Comparison of ENCODE assay signal across 8 mouse cellular contexts in the genomic region with DNA sequence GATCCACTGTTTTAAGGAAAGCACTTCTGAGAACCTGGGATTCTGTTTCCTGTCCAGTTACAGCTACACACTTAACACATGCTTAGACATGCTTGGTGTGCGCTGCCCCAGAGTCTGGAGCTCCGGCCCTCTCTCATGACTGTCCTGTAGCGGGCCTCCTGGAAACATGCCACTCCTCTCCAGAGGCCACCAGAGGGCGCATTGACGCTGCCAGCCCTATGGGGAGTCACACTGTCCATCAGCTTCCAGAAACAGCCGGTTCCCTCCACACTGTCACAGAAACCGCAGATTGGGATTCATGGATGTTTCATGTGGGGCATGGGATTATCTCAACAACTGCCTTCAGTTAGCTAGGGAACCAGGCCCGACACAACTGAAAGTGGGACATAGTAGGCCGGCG. TPM values are rescaled to one million over a fixed set of nuclear protein-coding genes. Genes with fewer than 3 reads are reported as not detected.
DNase-seq lines count a peak whose midpoint lies in the region; ATAC-seq and TF ChIP-seq lines count a peak whose summit lies in the region.

No protein-coding gene starts in this region.

- WGBS in heart, embryonic 15.5 days: 26% methylated on average over 10 of the region's 10 CpGs
- WGBS in liver, embryonic 13.5 days (ENCODE audit: insufficient replicate concordance): 38% methylated on average over 10 of the region's 10 CpGs
- 28% methylated on average over 10 of the region's 10 CpGs for WGBS in neural tube, embryonic 13.5 days

- no peak overlapping the region for H3K9ac ChIP-seq in heart, embryonic 15.5 days
- H3K9ac ChIP-seq in liver, embryonic 13.5 days: no peak overlapping the region
- H3K9ac ChIP-seq in neural tube, embryonic 13.5 days: no peak overlapping the region

- TF ChIP-seq POLR2A in bone marrow macrophage, adult 2 months (IDR thresholded peaks at IDR 0.05; ENCODE audit: borderline replicate concordance, low read depth, low read length): no peak
- TF ChIP-seq POLR2A in testis, adult 2 months (IDR thresholded peaks at IDR 0.05; ENCODE audit: control insufficient read depth, low read depth, low read length): no peak

- H3ac ChIP-seq in C2C12 (ENCODE audit: control insufficient read depth, insufficient read length, low read depth): no peak overlapping the region

- peak; percentile 88 for TF ChIP-seq CTCF in C2C12 (IDR thresholded peaks at IDR 0.05; ENCODE audit: control insufficient read depth, insufficient read depth, insufficient read length)
- peak; percentile 78 for TF ChIP-seq CTCF in bone marrow macrophage, adult 2 months (IDR thresholded peaks at IDR 0.05; ENCODE audit: low read depth, low read length)
- peak; percentile 59; the same call in 1 of the 2 replicates for TF ChIP-seq CTCF in testis, adult 2 months (IDR thresholded peaks at IDR 0.05; ENCODE audit: control insufficient read depth, insufficient read depth, insufficient replicate concordance, low read depth, low read length)

- H3K79me3 ChIP-seq in C2C12 (ENCODE audit: low read depth): no peaks in the 10 kb centered on the region

- H3K9me3 ChIP-seq in heart, embryonic 15.5 days (replicated peaks): no peaks in the 10 kb centered on the region
- H3K9me3 ChIP-seq in liver, embryonic 13.5 days (replicated peaks): no peaks in the 10 kb centered on the region
- H3K9me3 ChIP-seq in neural tube, embryonic 13.5 days: no peaks in the 10 kb centered on the region

- no peaks in the 10 kb centered on the region for H3K36me3 ChIP-seq in C2C12 (ENCODE audit: control insufficient read depth, insufficient read depth)
- H3K36me3 ChIP-seq in heart, embryonic 15.5 days: no peaks in the 10 kb centered on the region; the same call in 1 of the 2 replicates
- no peaks in the 10 kb centered on the region for H3K36me3 ChIP-seq in liver, embryonic 13.5 days
- H3K36me3 ChIP-seq in neural tube, embryonic 13.5 days: peaks cover 64% of the 10 kb centered on the region
- H3K36me3 ChIP-seq in testis, adult 2 months (ENCODE audit: control insufficient read depth, insufficient read depth, low read length): no peaks in the 10 kb centered on the region

- no peak overlapping the region for H3K4me2 ChIP-seq in heart, embryonic 15.5 days
- H3K4me2 ChIP-seq in liver, embryonic 13.5 days: no peak overlapping the region
- no peak overlapping the region for H3K4me2 ChIP-seq in neural tube, embryonic 13.5 days

- no peaks in the 10 kb centered on the region for H3K4me1 ChIP-seq in bone marrow macrophage, adult 2 months (ENCODE audit: control insufficient read depth, insufficient read depth, low read length)
- peaks cover 16% of the 10 kb centered on the region for H3K4me1 ChIP-seq in heart, embryonic 15.5 days (replicated peaks)
- peaks cover 6% of the 10 kb centered on the region; the same call in 1 of the 2 replicates for H3K4me1 ChIP-seq in liver, embryonic 13.5 days (replicated peaks)
- H3K4me1 ChIP-seq in neural tube, embryonic 13.5 days (replicated peaks): peaks cover 19% of the 10 kb centered on the region
- no peaks in the 10 kb centered on the region for H3K4me1 ChIP-seq in testis, adult 2 months (ENCODE audit: control insufficient read depth, insufficient read depth, low read length)

- H3K4me3 ChIP-seq in C2C12 (ENCODE audit: insufficient read depth, poor library complexity, severe bottlenecking): no peak overlapping the region
- no peak overlapping the region for H3K4me3 ChIP-seq in bone marrow macrophage, adult 2 months (ENCODE audit: insufficient read depth, low read length)
- H3K4me3 ChIP-seq in heart, embryonic 15.5 days: no peak overlapping the region
- H3K4me3 ChIP-seq in liver, embryonic 13.5 days (replicated peaks): no peak overlapping the region
- H3K4me3 ChIP-seq in neural tube, embryonic 13.5 days: no peak overlapping the region
- H3K4me3 ChIP-seq in testis, adult 2 months (ENCODE audit: control insufficient read depth, low read depth, low read length): no peak overlapping the region

- no peaks in the 10 kb centered on the region for H3K27me3 ChIP-seq in C2C12 (ENCODE audit: control insufficient read depth, insufficient read depth, insufficient read length)
- no peaks in the 10 kb centered on the region for H3K27me3 ChIP-seq in heart, embryonic 15.5 days
- H3K27me3 ChIP-seq in liver, embryonic 13.5 days: no peaks in the 10 kb centered on the region
- H3K27me3 ChIP-seq in neural tube, embryonic 13.5 days: no peaks in the 10 kb centered on the region
- no peaks in the 10 kb centered on the region for H3K27me3 ChIP-seq in testis, adult 2 months (ENCODE audit: control insufficient read depth, insufficient read depth, low read length)

- DNase-seq in kidney, postnatal 25 days: peak; percentile 86 to 89
- DNase-seq in liver, embryonic 13.5 days: peak; percentile 44

- H3K79me2 ChIP-seq in C2C12 (ENCODE audit: control insufficient read depth, insufficient read depth): no peaks in the 10 kb centered on the region

- ATAC-seq in erythroblast, adult 5-6 weeks (replicated peaks; ENCODE audit: low FRiP score, poor library complexity, severe bottlenecking): peak; percentile 62; the same call in 1 of the 2 replicates
- ATAC-seq in heart, embryonic 15.5 days (replicated peaks; ENCODE audit: insufficient number of reproducible peaks, insufficient read depth, low FRiP score, low read depth): peak; percentile 41; the same call in 1 of the 2 replicates
- ATAC-seq in liver, embryonic 13.5 days (ENCODE audit: low read depth): peak; percentile 45
- ATAC-seq in neural tube, embryonic 13.5 days (ENCODE audit: low read depth): peak; percentile 42; the same call in 1 of the 2 replicates

- H3K27ac ChIP-seq in bone marrow macrophage, adult 2 months (ENCODE audit: insufficient read depth, low read depth, low read length): no peak overlapping the region
- H3K27ac ChIP-seq in heart, embryonic 15.5 days: no peak overlapping the region
- no peak overlapping the region for H3K27ac ChIP-seq in liver, embryonic 13.5 days
- no peak overlapping the region for H3K27ac ChIP-seq in neural tube, embryonic 13.5 days (replicated peaks)
- H3K27ac ChIP-seq in testis, adult 2 months (ENCODE audit: control insufficient read depth, insufficient read depth, low read depth, low read length): no peak overlapping the region

TF ChIP-seq in C2C12, 6 proteins besides CTCF, POLR2A, EP300 and RAD21:
- TF ChIP-seq MYOG (IDR thresholded peaks at IDR 0.05; ENCODE audit: control insufficient read depth, extremely low read depth, insufficient read length) (no peak), FOSL1 (IDR thresholded peaks at IDR 0.05; ENCODE audit: insufficient read depth, low read length, poor library complexity, severe bottlenecking) (no peak), CEBPB (IDR thresholded peaks at IDR 0.05; ENCODE audit: low read depth) (no peak), MAX (IDR thresholded peaks at IDR 0.05) (no peak), USF1 (IDR thresholded peaks at IDR 0.05; ENCODE audit: low read depth) (no peak), MYOD1 (IDR thresholded peaks at IDR 0.05; ENCODE audit: control insufficient read depth, insufficient read length, low read depth) (no peak)

RNA-seq across cellular contexts. Expression of gene Pitpnb, which starts 57.0 kb away (rescaled TPM):
- 54.1 TPM for polyA plus RNA-seq in C2C12 (2012; fragmentation: generic; extraction: Trizol)
- polyA plus RNA-seq in bone marrow macrophage, adult 2 months (2012; ENCODE audit: insufficient read depth, insufficient read length, missing spikeins): 38.1 and 41.9 TPM in 2 replicates
- total RNA-seq in erythroblast, adult 5-6 weeks (2015; ENCODE audit: low replicate concordance): 13.3 and 22.2 TPM in 2 replicates
- total RNA-seq in erythroblast, adult 5-6 weeks (2017; ENCODE audit: low replicate concordance): 8.9 and 11.3 TPM in 2 replicates
- polyA plus RNA-seq in heart, embryonic 15.5 days (2015; fragmentation: Nextera tagmentation; extraction: Ambion mirVana): 61.0 and 78.1 TPM in 2 replicates
- polyA plus RNA-seq in liver, embryonic 13.5 days (2015; fragmentation: Nextera tagmentation; extraction: Ambion mirVana): 41.1 and 51.0 TPM in 2 replicates
- 97.0 and 104 TPM in 2 replicates for polyA plus RNA-seq in neural tube, embryonic 13.5 days (2015; fragmentation: Nextera tagmentation; extraction: Ambion mirVana)
- 24.0 and 25.4 TPM in 2 replicates for polyA plus RNA-seq in testis, adult 2 months (2012; rRNA removed)
